Mouse (Mus musculus): ENCODE data around the gene Lcn8.
A peak's percentile ranks its signal among the peaks of the same experiment; 100 is the strongest.
"Not testable (repeated sequence)": the region's sequence is repeated elsewhere in the genome, so short reads cannot be mapped to it uniquely, and the experiment has no call there.

Lcn8 gene

GRCm38 (mm10) chr2:25666516-25666915 lies 13.6 kb downstream of the Lcn8 start:
- DNase-seq (ENCODE audit: extremely low spot score) = no peak

- no peak for DNase-seq (ENCODE audit: extremely low spot score)
These were observed 23.6 kb downstream of the Lcn8 start, which contains the start of gene Lcn6 for GRCm38 (mm10) chr2:25676486-25676885. Gene Lcn6, plus strand, starts transcription at chr2:25676786.

GRCm38 (mm10) chr2:25679559-25679958 lies 26.6 kb downstream of the Lcn8 start:
- no peak for DNase-seq (ENCODE audit: extremely low spot score)

- no peak for DNase-seq (ENCODE audit: extremely low spot score)
These were observed 29.5 kb downstream of the Lcn8 start, which contains the start of gene Lcn10 for GRCm38 (mm10) chr2:25682426-25682825. Gene Lcn10, plus strand, starts transcription at chr2:25682726.

GRCm38 (mm10) chr2:25686941-25687340 lies 34.0 kb downstream of the Lcn8 start:
- no peak for DNase-seq (ENCODE audit: extremely low spot score)

GRCm38 (mm10) chr2:25694605-25695004 lies 41.7 kb downstream of the Lcn8 start:
- peak; percentile 65 for DNase-seq (ENCODE audit: extremely low spot score)

- DNase-seq (ENCODE audit: extremely low spot score) = no peak
These were observed 44.0 kb downstream of the Lcn8 start for GRCm38 (mm10) chr2:25696951-25697350.

- no peak for DNase-seq (ENCODE audit: extremely low spot score)
These were observed 45.8 kb downstream of the Lcn8 start for GRCm38 (mm10) chr2:25698696-25699095.

- DNase-seq (ENCODE audit: extremely low spot score) = not testable (repeated sequence)
These were observed 46.8 kb downstream of the Lcn8 start, which contains the start of gene Obp2a for GRCm38 (mm10) chr2:25699743-25700142. Gene Obp2a, plus strand, starts transcription at chr2:25700043.

- DNase-seq (ENCODE audit: extremely low spot score) = no peak
These were observed 48.1 kb downstream of the Lcn8 start for GRCm38 (mm10) chr2:25701001-25701400.

GRCm38 (mm10) chr2:25703706-25704105 lies 50.8 kb downstream of the Lcn8 start:
- DNase-seq (ENCODE audit: extremely low spot score) = no peak

Data from embryo, embryonic 9.5 days (tissue).